Mouse (Mus musculus) gastrocnemius, adult 2 months (tissue): ENCODE data around the gene Cttnbp2. TPM values are rescaled to one million over a fixed set of nuclear protein-coding genes. Genes with fewer than 3 reads are reported as not detected.
"Not testable (repeated sequence)": the region's sequence is repeated elsewhere in the genome, so short reads cannot be mapped to it uniquely, and the experiment has no call there.

Experiments
- DNase-seq: peaks from one replicate; pipeline ENCODE4 v3.0.0; 2022
- H3K27ac ChIP-seq: fragments of 200-600 bp; 2 replicates; pipeline ENCODE4 v1.8.1; 2022; ENCODE audit warnings: mild to moderate bottlenecking
- H3K4me3 ChIP-seq: fragments of 200-600 bp; 2 replicates; pipeline ENCODE4 v1.8.1; 2022; ENCODE audit warnings: mild to moderate bottlenecking, moderate library complexity
- CTCF ChIP-seq: fragments of 200-600 bp; IDR thresholded peaks from 2 replicates; pipeline ENCODE4 v1.8.1; 2022; ENCODE audit warnings: antibody characterized with exemption, mild to moderate bottlenecking, moderate library complexity
- intact Hi-C: fragments of 180-260 bp; cut with DNase I; formaldehyde crosslinking; loops from one replicate; pipeline ENCODE4 v1.15.1; 2025
- total RNA-seq, 2 experiments: library from RNA; stranded (reverse); gene quantifications; 2 replicates each; pipeline ENCODE4 v1.2.3; 2021

The Cttnbp2 gene
- total RNA-seq, 2 experiments from 2014 or later, result 0.54 to 0.86 TPM

DNA sequence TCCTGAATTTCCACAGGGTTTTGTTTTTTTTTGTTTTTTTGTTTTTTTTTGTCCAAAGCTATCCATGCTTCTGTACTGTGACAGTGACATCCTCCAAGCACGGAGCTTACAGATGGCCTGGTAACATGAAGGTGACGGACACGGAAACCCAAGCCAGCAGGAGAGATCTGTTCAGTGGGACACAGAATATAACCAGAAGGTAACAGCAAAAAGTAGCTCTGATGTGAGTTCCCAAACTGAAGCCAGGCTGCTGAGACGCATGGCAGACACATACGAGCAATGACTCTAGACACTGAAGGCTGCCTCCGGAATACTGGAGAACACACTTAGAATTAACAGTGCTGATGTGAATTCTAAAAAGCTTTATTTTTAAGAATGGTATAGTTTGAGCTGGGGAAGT is 89.8 kb downstream of the Cttnbp2 start:
- no peak for DNase-seq
- H3K27ac ChIP-seq, result no peak overlapping the region
- intact Hi-C loops, result no loop called here
- H3K4me3 ChIP-seq, result no peak overlapping the region
- no peak for TF ChIP-seq CTCF

- DNase-seq, result no peak
- intact Hi-C loops, result no loop called here
- no peak for TF ChIP-seq CTCF
- H3K27ac ChIP-seq, result no peak overlapping the region
- H3K4me3 ChIP-seq, result no peak overlapping the region
These were observed 90.3 kb downstream of the Cttnbp2 start for GRCm38 (mm10) chr6:18424367-18424766.

DNA sequence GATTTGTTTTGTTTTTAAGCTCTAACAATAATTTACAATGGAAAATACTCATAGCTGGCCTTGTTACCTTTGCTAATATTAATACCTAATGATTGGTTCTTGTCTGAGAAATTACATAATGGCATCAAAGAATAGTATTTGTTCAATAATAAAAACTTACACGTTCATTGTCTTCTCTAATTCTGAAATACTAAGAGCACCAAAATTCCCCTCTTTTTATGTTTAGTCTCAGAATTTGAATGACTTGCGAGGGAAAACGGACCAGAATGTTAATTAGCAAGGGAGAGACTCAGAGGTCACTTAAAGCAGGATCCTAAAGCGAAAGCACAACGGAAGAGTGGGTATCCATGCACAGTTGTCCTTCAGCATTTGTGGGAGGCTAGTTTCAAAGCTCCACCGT is 91.5 kb downstream of the Cttnbp2 start:
- Histone ChIP-seq H3K4me3 (no peak overlapping the region), H3K27ac (no peak overlapping the region)
- no peak for DNase-seq
- intact Hi-C loops, result no loop called here
- TF ChIP-seq CTCF, result no peak

DNA sequence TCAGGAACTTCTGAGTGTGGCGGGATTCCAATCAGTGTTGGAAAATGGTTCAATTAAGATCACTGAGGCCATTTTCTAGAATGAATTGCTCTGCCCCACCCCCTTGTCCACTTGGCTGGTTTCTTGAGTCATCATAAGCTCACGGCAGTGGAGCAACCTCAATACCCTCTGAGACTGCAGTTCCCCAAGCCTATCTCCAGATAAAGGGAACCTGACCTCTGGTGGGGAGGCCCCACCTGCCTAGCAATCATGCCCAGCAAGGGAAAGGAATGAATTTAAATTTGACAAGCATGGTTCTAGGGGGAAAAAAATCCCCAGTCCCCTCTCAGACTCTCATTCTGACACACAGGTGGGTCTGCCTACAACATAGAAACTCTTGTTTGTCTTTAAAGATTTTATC is 93.1 kb downstream of the Cttnbp2 start:
- intact Hi-C loops, result no loop called here
- no peak for TF ChIP-seq CTCF
- Histone ChIP-seq H3K27ac (no peak overlapping the region), H3K4me3 (no peak overlapping the region)
- no peak for DNase-seq

DNA sequence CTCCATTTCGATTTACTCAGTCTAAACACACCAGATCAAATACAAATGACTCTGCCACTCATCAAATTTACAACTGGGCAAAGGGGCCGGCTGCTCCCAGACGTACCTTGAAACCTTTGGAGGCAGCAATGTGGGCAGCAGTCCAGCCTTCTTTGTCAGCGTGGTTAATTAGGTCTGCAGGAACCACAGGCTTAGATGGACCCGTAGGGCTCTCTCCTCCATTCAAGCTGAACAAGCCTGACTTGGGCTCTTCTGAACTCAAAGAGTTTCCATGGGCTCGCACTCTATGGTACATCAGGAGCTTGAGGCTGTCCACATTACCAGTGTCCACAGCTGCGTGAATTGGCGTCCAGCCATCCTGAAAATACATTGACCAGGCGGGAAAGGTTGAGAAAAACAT is 94.0 kb downstream of the Cttnbp2 start:
- intact Hi-C loops, result no loop called here
- H3K27ac ChIP-seq, result no peak overlapping the region
- TF ChIP-seq CTCF, result no peak
- no peak overlapping the region for H3K4me3 ChIP-seq
- DNase-seq, result no peak

DNA sequence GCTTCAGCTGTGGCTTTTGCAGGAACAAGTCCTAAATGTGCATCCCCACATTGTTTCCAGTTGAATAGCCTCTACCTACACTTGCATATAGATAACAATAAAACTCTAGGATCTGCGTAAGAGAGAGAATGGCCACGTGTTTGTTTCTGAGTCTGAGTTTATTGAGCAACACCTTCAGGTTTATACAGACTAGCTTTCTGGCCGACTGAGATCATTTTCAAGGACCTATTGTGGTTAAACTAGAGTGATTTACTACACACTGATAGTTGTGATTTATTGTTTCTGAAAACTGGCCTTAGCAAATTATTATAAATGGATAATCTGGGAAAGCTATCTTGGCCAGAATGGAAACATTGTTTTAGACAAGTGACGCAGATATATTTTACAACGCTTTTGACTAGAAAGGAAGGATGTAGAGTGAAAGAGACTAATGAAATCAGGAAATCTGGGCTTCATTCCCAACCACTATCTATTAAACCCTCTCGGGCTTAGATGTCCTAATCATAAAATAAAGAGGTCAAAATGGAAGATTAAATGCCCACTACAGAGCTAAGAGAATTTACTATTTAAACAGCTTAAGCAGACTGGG is 96.7 kb downstream of the Cttnbp2 start:
- Histone ChIP-seq H3K4me3 (no peak overlapping the region), H3K27ac (no peak overlapping the region)
- intact Hi-C loops, result no loop called here
- DNase-seq, result no peak
- no peak for TF ChIP-seq CTCF

- H3K27ac ChIP-seq, result no peak overlapping the region
- intact Hi-C loops, result no loop called here
- no peak for TF ChIP-seq CTCF
- no peak for DNase-seq
- H3K4me3 ChIP-seq, result no peak overlapping the region
These were observed 98.7 kb downstream of the Cttnbp2 start for GRCm38 (mm10) chr6:18415961-18416360.

DNA sequence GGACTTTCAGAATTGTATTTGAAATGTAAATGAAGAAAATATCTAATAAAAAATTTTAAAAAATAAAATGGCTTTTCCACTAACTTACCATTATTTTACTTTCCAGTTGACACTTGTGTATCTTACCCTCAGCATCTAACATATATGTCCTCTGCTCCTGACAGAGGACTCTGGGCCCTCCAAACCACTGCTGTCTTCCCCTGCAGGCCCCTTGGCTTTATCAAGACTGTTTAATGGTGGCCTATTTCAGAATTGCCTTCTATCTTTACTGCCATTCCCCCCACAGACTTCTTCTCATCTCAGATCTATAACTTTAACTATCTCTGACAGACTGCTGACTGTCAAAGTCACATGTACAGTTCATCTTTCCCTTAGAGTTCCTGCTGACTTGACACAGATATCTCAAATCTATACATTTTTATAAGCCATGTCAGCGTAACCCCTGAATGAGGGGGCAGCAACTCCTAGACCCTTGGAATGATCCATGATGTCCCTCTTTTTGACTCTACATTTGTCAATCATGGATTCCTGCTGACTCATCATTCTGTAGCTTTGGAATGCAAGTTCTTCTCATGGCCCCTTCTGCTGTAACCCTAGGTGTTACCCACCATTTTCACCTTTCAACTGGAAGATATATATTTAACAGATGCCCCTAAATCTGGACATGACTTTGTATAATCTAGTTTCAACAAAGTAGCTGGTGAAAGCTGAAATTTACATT is 103.0 kb downstream of the Cttnbp2 start:
- intact Hi-C loops, result no loop called here

DNA sequence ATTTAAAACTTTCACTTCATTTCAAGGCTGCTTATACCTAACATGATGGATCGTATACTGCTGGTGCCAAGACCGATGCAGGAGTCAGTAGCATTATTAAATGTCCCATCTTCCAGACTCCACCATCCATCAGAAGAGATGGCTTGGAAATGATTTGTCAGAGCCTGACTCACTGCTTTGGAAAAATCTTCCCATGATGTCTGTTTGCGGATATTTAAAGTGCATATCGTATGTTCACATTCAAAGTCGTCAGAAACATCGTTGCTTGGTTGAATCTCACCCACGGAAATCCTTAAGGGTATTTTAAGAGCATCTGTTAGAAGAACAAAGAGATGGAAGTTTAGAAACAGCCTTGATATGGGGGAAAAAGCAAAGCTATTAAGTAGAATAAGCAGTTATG is 106.2 kb downstream of the Cttnbp2 start:
- intact Hi-C loops, result loop anchor here (10.0 kb wide), 1 partner anchor 406 kb away; no protein-coding TSS in a partner anchor

More for the DNA sequence above, 103.0 kb downstream of the Cttnbp2 start:
- no peak overlapping the region for H3K4me3 ChIP-seq
- TF ChIP-seq CTCF, result no peak
- H3K27ac ChIP-seq, result no peak overlapping the region
- no peak for DNase-seq

DNA sequence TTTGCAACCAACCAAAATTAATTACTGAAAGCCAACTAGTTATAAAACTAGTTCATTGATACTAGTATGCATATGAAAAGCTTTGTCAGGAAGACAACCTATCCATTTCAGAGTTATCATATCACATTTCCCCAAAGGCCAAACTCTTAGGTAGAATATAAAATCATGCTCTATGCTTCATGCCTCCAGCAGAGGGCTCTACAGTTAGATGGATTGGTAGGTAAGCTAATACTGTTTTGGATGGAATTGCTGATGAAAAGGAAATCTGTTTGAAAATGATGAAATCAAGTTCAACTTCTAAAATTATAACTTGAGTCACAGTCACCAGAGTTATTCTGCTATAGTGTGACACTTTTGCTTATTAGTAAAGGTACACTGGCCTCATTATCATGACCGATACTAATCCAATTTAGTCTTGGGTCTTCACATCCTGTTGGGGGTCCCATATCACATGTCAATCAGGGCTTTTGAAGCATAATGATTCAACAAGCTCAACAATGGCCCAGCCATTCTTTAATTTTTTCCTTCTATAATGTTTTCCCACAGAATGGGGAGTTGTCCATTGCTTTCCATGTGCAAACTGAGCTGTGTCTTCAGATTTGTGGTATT is 113.5 kb downstream of the Cttnbp2 start:
- H3K4me3 ChIP-seq, result no peak overlapping the region
- intact Hi-C loops, result loop anchor here (10.0 kb wide), 1 partner anchor 414 kb away; no protein-coding TSS in a partner anchor

More for the DNA sequence above, 106.2 kb downstream of the Cttnbp2 start:
- no peak for DNase-seq
- Histone ChIP-seq H3K4me3 (no peak overlapping the region), H3K27ac (no peak overlapping the region)
- TF ChIP-seq CTCF, result no peak

GRCm38 (mm10) chr6:18381380-18381779 is 133.3 kb downstream of the Cttnbp2 start:
- Histone ChIP-seq H3K4me3 (no peak overlapping the region), H3K27ac (no peak overlapping the region)
- DNase-seq, result no peak
- TF ChIP-seq CTCF, result no peak
- intact Hi-C loops, result no loop called here

More for the DNA sequence above, 113.5 kb downstream of the Cttnbp2 start:
- H3K27ac ChIP-seq, result no peak overlapping the region
- peak; percentile 54 for TF ChIP-seq CTCF
- DNase-seq, result no peak

DNA sequence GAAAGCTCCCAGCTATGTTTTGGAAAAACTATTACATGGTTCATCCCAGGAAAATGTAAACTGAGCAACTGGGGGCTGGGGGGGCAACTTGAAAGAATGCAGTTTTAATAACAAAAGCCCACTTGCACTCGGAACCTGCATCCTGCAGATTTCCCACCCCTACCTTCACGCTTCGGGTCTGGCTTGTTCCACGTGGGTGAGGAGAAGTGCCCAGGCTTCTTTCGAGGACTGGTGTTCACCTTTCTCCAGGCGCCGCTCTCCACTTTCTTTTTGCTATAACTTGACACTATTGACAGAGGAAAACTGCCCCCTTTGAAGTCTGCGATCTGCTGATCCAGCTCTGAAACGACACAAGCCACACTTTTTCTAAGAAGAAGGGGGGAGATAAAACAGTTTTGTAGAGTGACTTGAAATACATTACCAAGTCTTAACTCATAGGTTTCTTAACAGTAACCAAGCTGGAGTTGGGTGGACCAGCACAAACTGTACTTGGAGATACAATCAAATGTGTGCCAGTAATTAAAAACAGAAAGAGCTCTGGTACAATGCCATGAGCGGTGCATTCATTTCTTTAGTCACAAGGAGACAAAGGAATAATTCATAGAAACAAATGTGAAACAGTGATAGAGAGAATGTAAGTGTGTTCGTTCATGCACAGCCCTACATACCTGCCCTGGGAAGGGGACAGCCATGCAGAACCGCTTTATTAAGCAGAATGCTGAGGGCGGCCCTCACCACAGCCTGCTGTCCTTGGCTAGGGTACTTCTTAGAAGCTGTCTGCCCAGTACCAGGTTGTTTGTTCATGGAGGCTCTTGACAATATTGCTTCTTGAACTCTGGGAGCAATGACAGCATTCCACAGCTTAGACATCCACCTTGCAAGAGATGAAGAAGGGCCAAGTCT is 134.1 kb downstream of the Cttnbp2 start:
- no peak overlapping the region for H3K27ac ChIP-seq
- DNase-seq, result no peak
- intact Hi-C loops, result no loop called here
- no peak for TF ChIP-seq CTCF
- H3K4me3 ChIP-seq, result no peak overlapping the region

DNA sequence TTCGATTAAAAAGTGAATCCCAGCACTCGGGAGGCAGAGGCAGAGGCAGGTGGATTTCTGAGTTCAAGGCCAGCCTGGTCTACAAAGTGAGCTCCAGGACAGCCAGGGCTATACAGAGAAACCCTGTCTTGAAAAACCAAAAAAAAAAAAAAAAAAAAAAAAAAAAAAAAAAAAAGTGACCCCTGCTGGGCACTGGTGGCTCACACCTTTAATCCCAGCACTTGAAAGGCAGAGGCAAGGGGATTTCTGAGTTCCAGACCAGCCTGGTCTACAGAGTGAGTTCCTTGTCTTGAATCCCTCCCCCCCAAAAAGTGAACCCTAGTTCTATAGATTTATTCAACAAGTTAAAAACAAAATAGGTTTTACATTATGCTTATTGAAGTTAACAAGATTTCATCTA is 136.9 kb downstream of the Cttnbp2 start:
- intact Hi-C loops, H3K4me3 ChIP-seq, DNase-seq, H3K27ac ChIP-seq: not testable (repeated sequence)
